Mouse (Mus musculus) heart, postnatal 25 days (tissue): ENCODE data around the gene Dapk1. TPM values are rescaled to one million over a fixed set of nuclear protein-coding genes. Genes with fewer than 3 reads are reported as not detected.
A peak's percentile ranks its signal among the peaks of the same experiment; 100 is the strongest.
"Not testable (repeated sequence)": the region's sequence is repeated elsewhere in the genome, so short reads cannot be mapped to it uniquely, and the experiment has no call there.

Source experiments
- DNase-seq: peaks from one replicate; pipeline ENCODE4 v3.0.0; 2022; ENCODE audit warnings: low spot score
- intact Hi-C: fragments of 180-260 bp; cut with DNase I; formaldehyde crosslinking; loops from one replicate; pipeline ENCODE4 v1.15.1; 2025
- total RNA-seq, 2 experiments: library from RNA; stranded (reverse); gene quantifications; 2 replicates each; pipeline ENCODE4 v1.2.3; 2021

Gene Dapk1
- 10 to 100 TPM; 24.5 to 29.5 TPM for total RNA-seq

DNA sequence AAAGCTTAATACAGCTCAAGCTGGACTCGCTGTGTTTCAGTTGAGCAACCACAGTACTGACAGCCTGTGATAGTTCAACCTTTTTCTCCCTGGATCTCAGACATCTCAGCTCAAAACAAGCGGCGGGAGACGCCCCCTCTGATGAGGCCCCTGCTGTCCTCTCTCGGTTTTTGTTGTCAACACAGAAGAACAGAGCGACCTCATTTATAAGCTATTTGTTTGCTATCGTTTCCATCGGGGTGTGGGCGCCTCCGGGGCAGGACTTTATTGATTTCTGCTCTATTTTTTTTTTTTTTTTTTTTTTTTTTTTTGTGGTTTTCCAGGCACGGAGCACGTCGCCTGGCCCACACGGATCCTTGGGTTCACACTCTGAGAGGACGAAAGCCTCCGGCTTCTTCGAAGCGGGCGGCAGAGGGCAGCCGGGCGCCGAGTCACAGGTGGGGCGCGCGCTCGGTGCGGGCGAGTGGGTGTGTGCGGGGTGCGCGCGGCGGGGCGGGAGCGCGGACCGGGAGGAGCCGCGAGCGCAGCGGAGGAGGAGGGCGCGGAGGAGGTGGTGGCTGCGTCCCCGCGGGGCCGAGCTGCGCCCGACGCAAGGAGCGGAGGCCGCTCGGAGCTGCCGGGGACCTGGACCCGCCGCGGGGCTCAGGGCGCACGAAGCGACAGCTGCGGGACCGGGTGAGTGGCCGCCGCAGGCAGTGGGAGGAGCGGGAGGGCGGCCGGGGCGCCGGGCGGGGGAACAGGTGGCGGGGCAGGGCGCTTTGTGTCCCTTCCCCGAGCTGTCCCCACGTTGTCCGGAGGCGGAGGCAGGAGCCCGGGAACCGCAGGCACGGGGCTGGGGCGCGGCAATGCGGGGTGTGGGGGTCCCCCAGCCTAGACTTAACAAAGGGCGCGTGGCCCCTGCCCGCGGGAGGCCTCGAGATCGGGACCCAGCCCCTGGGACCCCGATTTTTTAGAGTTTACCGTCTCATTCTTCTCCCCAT lies at the start of gene Dapk1:
Gene Dapk1 (plus strand): TSS at position 512 of the 980 bp plus-strand sequence.
- intact Hi-C loops = loop anchor here (2.0 to 5.0 kb wide), 5 partner anchors 51 to 137 kb away; no protein-coding TSS in a partner anchor
- peak; percentile 72 for DNase-seq

DNA sequence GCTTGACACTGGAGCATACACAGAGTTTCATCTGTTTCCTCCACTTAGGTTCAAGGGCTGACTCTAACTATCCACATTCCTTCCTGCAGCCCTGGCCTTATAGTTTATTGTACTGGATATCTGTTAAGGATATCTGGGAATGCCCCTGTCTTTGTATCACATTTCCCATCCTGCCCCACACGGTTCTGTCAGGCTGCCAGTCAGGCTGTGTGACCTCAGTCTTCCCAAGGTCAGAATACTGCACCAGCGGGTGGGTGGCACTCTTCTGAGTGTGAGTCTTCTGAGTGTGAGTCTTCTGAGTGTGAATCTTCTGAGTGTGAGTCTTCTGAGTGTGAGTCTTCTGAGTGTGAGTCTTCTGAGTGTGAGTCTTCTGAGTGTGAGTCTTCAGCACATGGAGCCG lies 48.4 kb upstream of the Dapk1 start:
- no peak for DNase-seq
- intact Hi-C loops = no loop called here

DNA sequence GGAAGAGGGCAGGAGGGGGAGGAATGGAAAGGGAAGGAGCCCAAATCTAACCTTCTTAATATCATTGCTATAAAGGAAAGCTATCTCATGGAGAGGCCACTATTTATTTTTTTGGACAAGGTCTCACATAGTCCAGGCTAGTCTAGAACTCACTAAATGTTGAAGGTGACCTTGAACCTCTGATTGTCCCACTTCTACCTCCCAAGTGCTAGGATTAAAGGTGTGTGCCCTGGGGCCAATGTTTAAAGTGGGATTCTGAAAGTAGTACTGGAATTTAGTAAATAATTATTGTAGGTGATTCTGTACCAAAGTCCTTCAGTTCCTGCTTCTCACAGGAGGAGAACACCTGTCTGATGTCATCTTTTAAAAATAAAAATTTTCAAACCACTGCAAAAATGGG lies 45.3 kb upstream of the Dapk1 start:
- intact Hi-C loops = no loop called here
- DNase-seq = no peak

DNA sequence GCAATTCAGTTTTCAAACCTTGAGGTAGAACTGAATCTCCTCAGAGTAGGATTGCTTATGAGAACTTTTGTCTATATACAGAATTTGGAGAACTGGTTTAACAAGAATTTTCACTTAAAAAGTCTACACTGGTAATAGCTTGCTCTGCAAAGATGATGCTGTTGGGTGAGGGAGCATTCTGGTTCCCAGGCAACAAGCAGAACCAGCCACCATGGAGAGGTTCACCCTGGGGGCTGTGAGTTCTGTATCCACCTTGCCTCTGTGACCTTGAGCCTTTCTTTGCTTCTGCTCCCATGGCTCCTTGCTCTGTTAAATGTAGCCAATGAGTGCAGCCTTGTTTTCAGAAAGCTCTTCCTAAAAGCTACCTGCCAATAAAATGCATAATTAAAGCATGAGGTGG lies 44.8 kb upstream of the Dapk1 start:
- intact Hi-C loops = no loop called here

DNA sequence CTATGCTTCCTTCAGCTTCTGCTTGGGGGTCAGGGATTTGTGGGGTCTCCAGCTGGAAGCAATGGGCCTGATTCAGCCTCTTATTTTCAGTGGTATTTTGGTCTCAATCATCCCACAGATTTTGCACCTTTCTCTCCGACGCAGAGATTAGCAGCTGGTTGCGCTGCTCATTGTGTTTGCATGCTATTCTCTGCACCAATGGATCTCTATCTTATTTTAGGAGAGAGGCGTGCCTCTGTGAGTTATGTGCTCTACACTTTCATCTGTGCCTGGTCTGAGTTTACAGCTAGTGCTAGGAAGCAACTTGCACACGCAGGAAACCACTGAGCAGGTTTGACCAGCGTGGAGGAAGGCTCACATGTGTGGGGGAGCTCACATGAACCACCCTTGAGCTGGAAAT lies 37.4 kb upstream of the Dapk1 start:
- DNase-seq = no peak
- intact Hi-C loops = no loop called here

More for the DNA sequence above, 44.8 kb upstream of the Dapk1 start:
- DNase-seq = no peak

DNA sequence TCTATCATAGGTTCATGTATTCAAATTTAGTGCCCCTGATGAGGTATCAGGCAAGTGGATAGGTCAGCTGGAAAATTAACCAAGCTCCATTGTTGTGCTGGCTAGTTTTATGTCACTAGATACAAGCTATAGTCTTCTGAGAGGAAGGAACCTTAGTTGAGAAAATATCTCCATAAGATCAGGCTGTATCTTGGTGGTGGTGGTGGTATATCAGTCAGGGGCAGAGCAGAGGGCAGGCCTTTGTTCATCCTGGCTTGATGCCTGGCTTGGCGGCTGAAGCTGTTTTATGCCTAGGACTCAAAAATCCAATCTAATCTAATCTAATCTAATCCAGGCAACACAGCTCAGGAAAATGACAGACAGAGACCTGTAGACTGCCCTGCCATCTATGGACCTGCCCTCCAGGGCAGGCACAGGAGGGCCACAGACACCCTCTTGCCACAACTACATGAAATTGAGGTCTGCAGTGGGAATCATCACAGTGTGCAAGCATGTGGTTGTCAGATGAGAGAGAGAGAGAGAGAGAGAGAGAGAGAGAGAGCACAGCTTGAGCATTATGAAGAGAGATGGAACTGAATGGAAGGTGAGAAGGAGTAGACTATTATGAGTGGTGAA lies 32.7 kb upstream of the Dapk1 start:
- no peak for DNase-seq
- intact Hi-C loops = no loop called here

DNA sequence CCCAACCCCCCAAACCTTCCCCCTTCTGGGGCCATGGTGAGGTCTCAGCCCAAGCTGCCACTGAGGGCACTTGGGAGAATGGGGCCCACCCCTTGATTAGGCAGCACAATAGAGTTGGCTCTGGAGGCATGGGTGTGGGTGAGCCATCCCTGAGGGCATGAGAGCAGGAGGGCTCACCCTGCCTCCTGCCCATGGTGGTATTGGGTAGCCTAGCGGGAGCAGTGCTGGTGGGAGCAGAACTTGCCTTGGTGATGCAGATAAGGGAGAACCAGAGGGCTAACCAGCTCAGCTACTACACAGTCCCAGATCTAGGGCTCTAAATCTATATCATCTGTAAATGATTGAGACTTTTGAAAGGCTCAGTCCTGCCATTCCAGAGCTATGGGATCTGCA lies 32.2 kb upstream of the Dapk1 start:
- intact Hi-C loops = no loop called here
- no peak for DNase-seq

DNA sequence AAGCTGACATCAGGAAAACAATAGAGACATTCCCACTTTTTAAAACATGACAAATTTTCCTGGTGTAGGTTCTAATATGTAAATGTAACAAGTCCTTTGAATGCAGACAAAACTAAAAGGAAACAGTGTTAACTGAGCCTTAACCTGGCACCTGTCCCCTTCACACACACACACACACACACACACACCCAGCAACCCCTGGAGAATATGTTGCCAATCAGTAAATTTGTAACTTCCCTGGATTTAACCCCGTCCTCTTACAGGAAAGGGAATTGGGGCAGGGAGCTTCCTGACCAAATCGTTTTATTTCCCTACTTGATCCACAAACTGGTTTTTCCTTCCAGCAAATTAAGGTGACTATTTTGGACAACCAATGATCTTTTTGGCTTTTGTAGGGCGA lies 28.2 kb upstream of the Dapk1 start:
- no peak for DNase-seq
- intact Hi-C loops = no loop called here

DNA sequence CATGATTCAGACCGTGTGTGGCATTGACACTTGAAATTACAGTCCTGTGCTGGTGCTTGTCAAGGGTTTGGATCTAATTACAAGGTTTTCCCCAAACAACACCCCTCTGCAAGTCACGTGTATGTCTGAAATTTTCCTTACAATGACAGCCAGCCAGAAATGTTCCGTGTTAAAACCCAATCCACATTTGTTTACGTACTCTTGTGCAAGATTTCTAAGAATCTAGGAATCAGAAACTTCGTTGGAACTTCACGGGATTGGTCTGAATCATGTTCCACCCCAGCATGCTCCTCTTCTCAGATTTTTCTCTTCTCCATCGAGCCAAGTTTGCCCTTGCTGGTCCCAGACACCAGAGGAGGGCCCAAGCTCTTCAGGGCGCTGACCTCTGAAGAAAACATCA lies 27.8 kb upstream of the Dapk1 start:
- no peak for DNase-seq
- intact Hi-C loops = no loop called here

DNA sequence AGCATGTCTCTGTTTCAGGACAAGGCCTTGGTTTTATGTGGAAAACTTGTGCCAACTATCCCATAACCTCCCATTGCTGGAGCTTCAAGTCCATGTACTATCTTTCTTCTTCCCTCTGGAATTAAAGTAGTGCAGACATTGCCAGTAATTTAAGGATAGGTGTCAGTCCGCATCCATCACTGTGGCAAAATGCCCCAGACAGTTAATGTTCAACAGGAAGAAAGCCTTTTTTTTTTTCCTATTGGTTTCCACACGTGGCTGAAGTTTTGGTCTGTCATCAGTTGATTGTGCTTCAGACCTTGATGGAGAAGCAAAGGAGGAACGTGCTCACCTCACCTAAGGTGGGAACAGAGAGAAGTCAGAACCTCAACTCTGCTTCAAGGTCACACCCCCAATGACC lies 23.2 kb upstream of the Dapk1 start:
- intact Hi-C loops = no loop called here
- no peak for DNase-seq

DNA sequence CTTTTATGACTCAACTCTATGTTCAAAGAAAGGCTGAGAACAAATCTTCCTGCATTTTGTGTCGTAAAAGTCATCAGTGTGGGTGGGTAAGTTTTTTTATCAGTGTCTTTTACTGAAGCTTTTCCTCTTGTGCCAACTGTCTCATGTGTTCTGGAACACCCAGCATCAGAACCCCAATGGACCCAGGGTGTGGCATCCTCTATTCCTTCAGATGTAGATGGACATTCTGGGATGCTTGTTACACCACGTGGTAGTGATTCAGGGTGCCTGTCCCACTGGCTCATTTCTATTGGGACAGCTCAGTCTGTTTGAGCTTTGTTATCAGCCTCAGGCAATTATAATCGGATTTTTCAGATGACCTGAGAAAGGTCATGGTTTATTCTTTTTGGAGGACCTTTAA lies 6.9 kb upstream of the Dapk1 start:
- intact Hi-C loops = no loop called here
- no peak for DNase-seq

DNA sequence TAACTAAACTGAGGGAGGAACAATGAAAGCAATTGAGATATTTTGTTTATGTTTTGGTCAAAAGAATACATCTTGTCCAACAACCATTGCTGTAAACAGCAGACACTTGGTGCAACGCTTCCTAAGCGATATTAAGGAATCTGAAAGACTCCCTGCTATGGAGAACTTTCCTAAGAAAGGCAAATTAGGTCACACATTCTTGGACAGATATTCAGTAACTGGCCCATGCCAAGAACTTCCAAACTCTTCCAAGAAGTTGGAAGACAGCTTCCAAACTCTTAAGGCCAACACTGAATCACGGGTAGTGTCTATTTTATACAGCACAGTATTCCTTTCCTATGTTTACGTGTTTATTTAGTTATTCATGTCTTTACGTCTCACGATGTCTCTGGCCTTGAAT lies 6.2 kb upstream of the Dapk1 start:
- no peak for DNase-seq
- intact Hi-C loops = no loop called here

DNA sequence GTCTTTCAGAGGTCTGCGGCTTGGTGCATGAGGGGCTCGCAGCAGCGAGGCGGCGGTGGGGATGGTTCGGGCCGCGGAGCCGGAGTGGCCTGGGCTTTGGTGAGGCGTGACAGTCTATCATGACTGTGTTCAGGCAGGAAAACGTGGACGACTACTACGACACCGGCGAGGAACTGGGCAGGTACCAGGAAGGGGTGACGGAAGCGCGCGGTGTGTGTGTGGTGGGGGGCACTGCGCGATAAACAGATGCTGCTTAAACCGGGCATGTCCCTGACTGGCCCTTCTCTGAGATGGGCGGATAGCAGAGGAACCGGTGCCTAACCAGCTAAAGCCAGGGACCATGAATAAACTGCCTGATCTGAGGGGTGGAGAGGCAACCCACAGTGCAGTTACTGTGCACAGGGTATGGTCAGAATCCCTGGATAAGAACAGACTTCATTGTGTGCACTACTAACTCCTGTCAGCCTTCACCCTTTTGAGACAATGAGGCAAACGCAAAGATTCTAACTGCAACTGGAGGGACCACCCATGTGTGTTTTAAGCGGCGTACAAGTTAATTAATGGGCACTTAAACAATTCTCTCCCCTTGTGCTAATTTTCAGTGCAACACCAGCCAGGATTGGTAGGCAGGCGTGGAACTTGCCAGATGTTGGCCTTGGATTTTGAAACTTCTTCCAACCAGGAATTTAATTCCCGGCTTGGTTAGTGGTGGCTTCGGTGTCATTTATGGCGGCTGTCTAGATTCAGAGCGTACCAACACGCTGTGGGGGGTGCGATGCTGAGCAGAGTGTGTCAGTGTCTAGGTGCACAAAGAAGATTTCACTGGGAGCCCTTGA lies 887 bp downstream of the Dapk1 start:
- no peak for DNase-seq
- intact Hi-C loops = loop anchor here (5.0 kb wide), 3 partner anchors 50 to 85 kb away; no protein-coding TSS in a partner anchor

DNA sequence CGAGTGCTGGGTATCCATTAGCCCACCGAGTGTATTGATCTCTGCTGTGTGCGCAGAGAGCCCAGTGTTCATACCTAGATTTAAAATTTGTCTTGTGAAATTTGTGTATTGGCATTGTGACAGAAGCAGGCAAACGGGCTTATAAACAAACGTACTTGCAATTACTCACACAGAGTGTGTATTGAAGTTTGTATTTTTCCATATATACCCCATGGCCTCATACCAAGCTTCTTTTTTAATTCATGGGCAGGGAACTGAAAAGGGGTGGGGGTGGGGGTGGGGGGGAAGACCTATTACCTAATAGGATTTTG lies 1.5 kb downstream of the Dapk1 start:
- intact Hi-C loops = loop anchor here (5.0 kb wide), 3 partner anchors 49 to 84 kb away; no protein-coding TSS in a partner anchor
- DNase-seq = no peak

DNA sequence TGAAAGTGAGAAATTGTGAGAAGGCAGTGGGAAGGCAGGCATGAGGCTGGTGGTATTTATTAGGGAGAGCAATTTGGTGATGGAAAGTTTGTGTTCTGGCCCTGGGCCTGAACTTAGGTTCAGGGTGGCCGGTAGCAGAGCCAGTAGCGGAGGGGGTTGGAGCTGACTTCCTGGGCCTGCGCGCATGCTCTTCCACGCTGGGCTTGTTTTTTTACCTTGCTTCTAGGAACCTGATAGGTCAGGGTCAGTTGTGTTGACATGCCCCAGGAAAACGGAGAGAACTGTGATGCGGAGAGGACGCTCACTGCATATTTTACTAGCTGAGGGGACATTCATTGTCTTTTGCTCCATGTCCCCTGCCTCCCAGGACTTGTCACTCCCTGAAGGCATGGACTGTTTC lies 5.7 kb downstream of the Dapk1 start:
- intact Hi-C loops = no loop called here
- DNase-seq = no peak

DNA sequence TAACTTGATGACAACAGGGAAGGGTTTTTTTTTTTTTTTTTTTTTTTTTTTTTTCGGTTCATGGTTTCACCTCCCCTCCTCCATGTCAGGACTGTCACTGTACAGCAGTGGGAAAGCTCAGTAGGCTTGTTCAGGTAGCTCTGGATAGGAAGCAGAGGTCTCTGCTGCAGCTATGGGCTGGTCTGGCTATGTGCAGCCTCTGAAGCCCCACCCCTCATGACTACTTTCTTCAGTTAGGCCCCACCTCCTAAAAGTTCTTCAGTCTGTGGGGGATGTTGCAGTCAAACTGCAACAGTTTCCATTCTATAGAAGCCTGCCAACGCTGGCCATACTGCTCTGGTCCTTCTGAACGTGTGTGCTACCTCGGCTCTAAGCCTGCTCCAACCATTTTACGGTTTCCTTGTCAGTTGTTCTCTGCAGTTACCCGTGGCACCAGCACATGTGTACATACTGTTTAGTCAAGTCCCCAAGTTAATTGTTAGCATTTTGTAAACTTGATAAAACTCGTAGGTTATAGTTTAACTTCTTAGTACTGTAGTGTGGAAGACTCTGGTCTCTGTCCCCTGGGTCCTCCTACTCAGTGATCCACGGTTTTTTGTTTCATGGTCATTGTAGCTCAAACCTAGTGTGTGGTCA lies 6.8 kb downstream of the Dapk1 start:
- intact Hi-C loops = no loop called here

DNA sequence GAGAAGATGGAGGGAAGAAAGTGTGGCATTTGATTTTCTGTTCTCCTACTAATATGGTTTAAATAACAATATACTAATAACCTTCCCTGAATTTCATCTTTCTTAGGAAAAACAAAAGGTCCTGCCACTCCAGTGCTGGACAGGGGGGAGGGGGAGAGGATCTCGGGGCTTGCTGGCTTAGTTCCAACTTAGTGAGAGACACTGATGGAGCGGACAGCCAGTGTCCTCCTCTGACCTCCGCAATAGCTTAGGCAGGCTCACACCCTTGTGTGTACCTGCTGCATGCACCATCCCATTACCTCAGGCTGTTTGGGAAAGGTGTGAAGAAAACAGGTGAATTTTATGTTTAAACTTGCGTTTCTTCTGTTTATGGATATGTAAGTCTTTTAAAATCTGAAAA lies 7.5 kb downstream of the Dapk1 start:
- intact Hi-C loops = no loop called here
- no peak for DNase-seq

More for the DNA sequence above, 6.8 kb downstream of the Dapk1 start:
- DNase-seq = no peak

DNA sequence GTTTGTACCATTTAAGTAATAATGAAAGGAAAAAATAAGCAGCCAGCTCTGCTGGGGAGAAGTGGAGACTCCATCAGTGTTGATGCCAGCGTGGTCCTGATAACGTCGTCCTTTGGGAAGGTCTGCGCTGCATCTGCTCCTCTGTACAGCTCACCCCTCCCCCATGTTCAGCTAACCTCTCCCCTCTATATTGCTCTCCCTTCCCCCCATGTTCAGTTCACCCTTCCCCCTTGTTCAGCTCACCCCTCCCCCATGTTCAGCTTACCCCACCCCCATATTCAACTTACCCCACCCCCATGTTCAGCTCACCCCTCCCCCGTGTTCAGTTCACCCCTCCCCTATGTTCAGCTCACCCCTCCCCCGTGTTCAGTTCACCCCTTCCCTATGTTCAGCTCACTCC lies 8.8 kb downstream of the Dapk1 start:
- intact Hi-C loops = no loop called here
- DNase-seq = no peak

DNA sequence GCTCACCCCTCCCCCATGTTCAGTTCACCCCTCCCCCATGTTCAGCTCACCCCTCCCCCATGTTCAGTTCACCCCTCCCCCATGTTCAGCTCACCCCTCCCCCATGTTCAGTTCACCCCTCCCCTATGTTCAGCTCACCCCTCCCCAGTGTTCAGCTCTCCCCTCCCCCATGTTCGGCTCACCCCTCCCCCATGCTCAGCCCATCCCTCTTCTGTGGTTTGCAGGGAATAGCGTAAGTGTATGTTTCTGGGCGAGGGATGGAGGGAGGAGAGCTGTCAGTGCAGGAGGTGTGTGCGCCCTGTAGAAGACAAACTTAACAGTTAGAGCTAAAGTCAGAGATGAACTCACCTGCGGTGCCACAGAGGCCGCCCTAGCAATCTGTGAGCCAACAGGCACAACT lies 9.2 kb downstream of the Dapk1 start:
- DNase-seq, intact Hi-C loops: not testable (repeated sequence)

DNA sequence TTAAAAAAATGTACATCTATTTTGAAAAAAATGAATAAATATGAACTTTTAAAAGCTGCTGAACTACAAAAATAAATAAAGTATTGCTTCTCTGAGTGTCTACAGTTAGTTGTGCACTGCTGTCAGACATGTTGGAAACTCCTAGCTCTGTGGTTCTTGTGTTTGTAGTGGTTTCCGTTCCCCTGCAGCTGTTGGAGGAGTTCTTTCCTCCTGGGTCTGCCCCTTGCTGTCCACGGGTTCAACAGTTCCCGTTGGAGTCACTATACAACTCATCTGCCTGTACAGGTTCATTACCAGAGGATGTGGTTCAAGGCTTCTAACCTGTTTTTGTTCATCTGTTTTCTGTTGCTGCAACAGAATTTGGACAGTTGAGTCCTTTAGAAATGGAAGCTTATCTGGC lies 10.4 kb downstream of the Dapk1 start:
- intact Hi-C loops = no loop called here
- DNase-seq = no peak
